Mouse (Mus musculus): ENCODE data around the gene 0610010F05Rik. TPM values are rescaled to one million over a fixed set of nuclear protein-coding genes. Genes with fewer than 3 reads are reported as not detected.

Gene 0610010F05Rik
- polyA plus RNA-seq, 1 experiment: 20.5 TPM

Other genes starting within 250 kb of the 0610010F05Rik start
- gene Ahsa2, start 135.6 kb downstream of the 0610010F05Rik start, polyA plus RNA-seq (2012; ENCODE audit: insufficient read depth, insufficient read length, missing spikeins): 32.3 and 81.8 TPM in 2 replicates
- gene 1700093K21Rik, start 112.5 kb downstream of the 0610010F05Rik start, polyA plus RNA-seq (2012; ENCODE audit: insufficient read depth, insufficient read length, missing spikeins): not detected in 2 replicates
- gene Pus10, start 32.0 kb upstream of the 0610010F05Rik start, polyA plus RNA-seq (2012; ENCODE audit: insufficient read depth, insufficient read length, missing spikeins): 22.4 and 28.6 TPM in 2 replicates
- gene Pex13, start 32.3 kb upstream of the 0610010F05Rik start, polyA plus RNA-seq (2012; ENCODE audit: insufficient read depth, insufficient read length, missing spikeins): 137 and 149 TPM in 2 replicates
- 1.8 and 3.1 TPM in 2 replicates for gene Rel, start 137.3 kb upstream of the 0610010F05Rik start, polyA plus RNA-seq (2012; ENCODE audit: insufficient read depth, insufficient read length, missing spikeins)

Data from brown adipose tissue, adult 24 weeks (tissue).